Mouse (Mus musculus) heart, embryonic 11.5 days (tissue): ENCODE results near the gene Plet1. TPM values are rescaled to one million over a fixed set of nuclear protein-coding genes. Genes with fewer than 3 reads are reported as not detected.

ENCODE experiments used
- ATAC-seq: fragments of 200-750 bp; cut with Nextera tagmentation; replicated peaks from 2 replicates; pipeline ENCODE4 v1.8.0; 2017; ENCODE audit warnings: moderate library complexity; ENCODE audit not compliant: insufficient number of reproducible peaks, low FRiP score, low TSS enrichment
- H3K27ac ChIP-seq: fragments of 300-500 bp; sonication (generic); 2 replicates; pipeline ENCODE4 v1.5.1; 2014; ENCODE audit warnings: mild to moderate bottlenecking, low read depth, low read length
- H3K27me3 ChIP-seq: fragments of 300-500 bp; sonication (generic); 2 replicates; pipeline ENCODE4 v1.6.1; 2014; ENCODE audit warnings: mild to moderate bottlenecking, low read length, mixed read lengths; ENCODE audit not compliant: control insufficient read depth, insufficient read depth
- H3K36me3 ChIP-seq: fragments of 300-500 bp; sonication (generic); 2 replicates; pipeline ENCODE4 v1.6.1; 2014; ENCODE audit warnings: mild to moderate bottlenecking, low read length, moderate library complexity, mixed read lengths; ENCODE audit not compliant: control insufficient read depth, insufficient read depth
- H3K4me1 ChIP-seq: fragments of 300-500 bp; sonication (generic); 2 replicates; pipeline ENCODE4 v1.6.1; 2014; ENCODE audit warnings: low read length; ENCODE audit not compliant: control insufficient read depth, insufficient read depth
- H3K4me2 ChIP-seq: fragments of 300-500 bp; sonication (generic); 2 replicates; pipeline ENCODE4 v1.6.1; 2014; ENCODE audit warnings: mild to moderate bottlenecking, moderate library complexity
- H3K4me3 ChIP-seq: fragments of 300-500 bp; sonication (generic); 2 replicates; pipeline ENCODE4 v1.5.1; 2014; ENCODE audit warnings: low read depth, low read length
- H3K9ac ChIP-seq: fragments of 300-500 bp; sonication (generic); 2 replicates; pipeline ENCODE4 v1.6.1; 2014; ENCODE audit warnings: mild to moderate bottlenecking, low read depth, low read length, moderate library complexity
- H3K9me3 ChIP-seq: fragments of 300-500 bp; sonication (generic); replicated peaks from 2 replicates; pipeline ENCODE4 v1.6.1; 2016; ENCODE audit warnings: low read length; ENCODE audit not compliant: control insufficient read depth
- WGBS: fragments of 180-500 bp; shearing (Covaris S2); extraction: QIAGEN DNeasy Blood & Tissue Kit; methylation state at CpG from one replicate; pipeline ENCODE4 v1.1.7; 2014; ENCODE audit not compliant: insufficient replicate concordance; 5-methylcytosine and 5-hydroxymethylcytosine counted together
- polyA plus RNA-seq: library from polyadenylated mRNA; unstranded; fragments of >200 nt; fragmentation: Nextera tagmentation; extraction: Ambion mirVana; gene quantifications from 2 replicates; pipeline ENCODE4 v1.2.1, GENCODE M21; 2014

Plet1 gene
- polyA plus RNA-seq, 1 experiment from 2014 or later, result 0.23 TPM

DNA sequence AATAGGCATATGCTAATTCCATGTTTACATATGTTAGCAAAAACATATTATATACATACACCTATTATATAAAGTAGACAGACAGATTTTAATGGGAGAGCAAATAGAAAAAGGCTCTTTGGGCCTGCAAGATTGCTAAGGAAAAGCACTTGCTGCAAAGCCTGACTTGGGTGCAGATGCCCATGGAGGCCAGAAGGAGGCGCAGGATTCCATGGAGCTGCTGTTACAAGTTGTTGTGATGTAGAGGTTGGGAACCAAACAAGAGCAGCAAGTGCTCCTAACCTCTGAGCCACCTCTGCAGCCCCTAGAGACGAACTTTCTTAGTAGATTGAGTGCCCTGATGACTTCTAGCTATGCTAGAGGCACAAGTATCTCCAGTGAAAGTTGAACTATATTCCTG, 24.5 kb downstream of the Plet1 start:
- H3K27ac ChIP-seq, result no peak overlapping the region
- no peak overlapping the region for H3K9ac ChIP-seq
- 0 out of 2 replicates have a peak, but pooled peaks cover 3% of the 10 kb centered on the region for H3K4me1 ChIP-seq
- ATAC-seq, result no peak
- no peaks in the 10 kb centered on the region for H3K36me3 ChIP-seq
- no peaks in the 10 kb centered on the region for H3K27me3 ChIP-seq
- 11% methylated on average over 2 of the region's 2 CpGs for WGBS
- no peak overlapping the region for H3K4me3 ChIP-seq
- H3K4me2 ChIP-seq, result no peak overlapping the region
- no peaks in the 10 kb centered on the region for H3K9me3 ChIP-seq

DNA sequence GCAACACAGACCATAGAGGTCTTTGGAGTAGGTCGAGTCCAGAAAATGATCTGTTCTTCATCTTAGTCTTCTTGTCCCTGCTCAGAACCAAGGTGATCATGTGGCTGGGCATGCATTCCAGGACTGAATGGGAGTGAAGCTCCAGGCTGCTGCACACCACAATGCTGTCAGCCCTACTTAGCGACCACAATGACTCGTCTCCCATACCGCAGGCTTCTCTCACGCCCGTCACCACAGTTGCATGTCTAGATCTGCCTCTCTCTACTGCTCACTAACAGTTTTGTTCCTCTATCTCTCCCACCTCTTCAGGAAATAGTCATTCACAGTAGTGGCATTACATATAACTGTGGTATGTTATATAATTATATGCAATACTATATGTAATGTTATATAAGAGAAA, 26.4 kb downstream of the Plet1 start:
- Histone ChIP-seq H3K4me3 (no peak overlapping the region), H3K4me1 (no peaks in the 10 kb centered on the region), H3K36me3 (no peaks in the 10 kb centered on the region), H3K27ac (no peak overlapping the region), H3K4me2 (no peak overlapping the region), H3K27me3 (no peaks in the 10 kb centered on the region), H3K9ac (no peak overlapping the region), H3K9me3 (no peaks in the 10 kb centered on the region)
- 81% methylated on average over 6 of the region's 6 CpGs for WGBS
- no peak for ATAC-seq

DNA sequence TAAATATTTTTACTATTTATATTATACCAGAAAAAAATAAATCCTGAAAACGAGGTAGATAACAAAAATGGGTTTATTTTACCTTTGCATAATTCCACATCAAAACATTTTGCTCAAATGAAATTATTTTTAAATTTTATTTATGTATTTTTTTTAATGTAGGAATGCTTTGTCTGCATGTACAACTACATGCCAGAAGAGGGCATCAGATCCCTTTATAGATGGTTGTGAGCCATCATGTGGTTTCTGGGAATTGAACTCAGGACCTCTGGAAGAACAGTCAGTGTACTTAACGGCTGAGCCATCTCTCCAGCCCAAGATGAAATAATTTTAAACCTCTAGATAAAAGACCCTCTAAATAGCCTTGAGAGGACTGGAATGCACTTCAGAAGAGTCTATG, 27.2 kb downstream of the Plet1 start:
- Histone ChIP-seq H3K4me3 (no peak overlapping the region), H3K9me3 (no peaks in the 10 kb centered on the region), H3K4me2 (no peak overlapping the region), H3K4me1 (no peaks in the 10 kb centered on the region), H3K9ac (no peak overlapping the region), H3K36me3 (no peaks in the 10 kb centered on the region), H3K27ac (no peak overlapping the region), H3K27me3 (no peaks in the 10 kb centered on the region)
- 52% methylated on average over 2 of the region's 2 CpGs for WGBS
- ATAC-seq, result no peak

DNA sequence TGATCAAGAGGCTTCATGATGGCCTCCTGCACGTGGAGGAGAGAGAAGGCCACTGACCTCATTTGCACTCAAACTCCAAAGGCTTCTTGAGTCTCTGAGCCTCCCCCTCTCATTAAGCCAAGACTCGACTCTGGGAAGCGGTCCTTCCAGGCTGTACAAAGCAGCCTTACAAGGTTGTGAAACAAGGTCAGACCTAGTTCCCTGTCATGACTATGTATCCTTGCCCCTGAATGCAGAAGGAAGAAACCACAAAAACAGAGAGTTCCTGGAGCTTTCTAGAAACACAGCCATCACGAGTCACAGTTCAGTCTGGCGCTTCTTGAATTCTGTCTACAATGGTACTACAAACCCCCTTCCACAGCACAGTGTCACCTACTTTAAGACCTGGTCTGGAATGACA, 28.2 kb downstream of the Plet1 start:
- no peaks in the 10 kb centered on the region for H3K36me3 ChIP-seq
- no peaks in the 10 kb centered on the region for H3K27me3 ChIP-seq
- H3K27ac ChIP-seq, result no peak overlapping the region
- WGBS, result 83% methylated on average over 5 of the region's 5 CpGs
- ATAC-seq, result no peak
- no peak overlapping the region for H3K4me3 ChIP-seq
- no peak overlapping the region for H3K4me2 ChIP-seq
- H3K4me1 ChIP-seq, result peaks cover 1% of the 10 kb centered on the region
- H3K9me3 ChIP-seq, result no peaks in the 10 kb centered on the region
- no peak overlapping the region for H3K9ac ChIP-seq

DNA sequence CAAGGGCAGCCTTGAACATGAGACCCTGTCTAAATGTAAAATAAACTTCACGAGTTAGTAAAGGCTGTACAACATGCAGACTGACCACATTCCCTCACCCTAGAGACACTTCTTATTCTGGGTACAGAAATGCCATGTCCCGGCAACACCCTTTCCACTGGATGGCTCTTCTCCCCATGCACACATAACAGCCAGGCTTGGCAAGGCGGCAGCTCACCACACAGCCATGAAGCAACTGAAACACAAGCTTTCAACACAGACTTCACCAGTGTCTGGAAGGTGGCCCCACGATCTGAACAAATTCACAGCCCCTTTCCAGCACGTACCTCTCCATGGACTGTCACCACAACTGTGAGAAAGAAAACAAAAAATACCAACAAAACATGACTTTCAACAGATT, 30.6 kb downstream of the Plet1 start:
- no peak overlapping the region for H3K4me2 ChIP-seq
- H3K27me3 ChIP-seq, result no peaks in the 10 kb centered on the region
- no peaks in the 10 kb centered on the region for H3K36me3 ChIP-seq
- no peak overlapping the region for H3K27ac ChIP-seq
- no peak for ATAC-seq
- H3K9ac ChIP-seq, result no peak overlapping the region
- WGBS, result 89% methylated on average over 5 of the region's 5 CpGs
- H3K4me1 ChIP-seq, result peaks cover 5% of the 10 kb centered on the region
- no peak overlapping the region for H3K4me3 ChIP-seq
- no peaks in the 10 kb centered on the region for H3K9me3 ChIP-seq

DNA sequence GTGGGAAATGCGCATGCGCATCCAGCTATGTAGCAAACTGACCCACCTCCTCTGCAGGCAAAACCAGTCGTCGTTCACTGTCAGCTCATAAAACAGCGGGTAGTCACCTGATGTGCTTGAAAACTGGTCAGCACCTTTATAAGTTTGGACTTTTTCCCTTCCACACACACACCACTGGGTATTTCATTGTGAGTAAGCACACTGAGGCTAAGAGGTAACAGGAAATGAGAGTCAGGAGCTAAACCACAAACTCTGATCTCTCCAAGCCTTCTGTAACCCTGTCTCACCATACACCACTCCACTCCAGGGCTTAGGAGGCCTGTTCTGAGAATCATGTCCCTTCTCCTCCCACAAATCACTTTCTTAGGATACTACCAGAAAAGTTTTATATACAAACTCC, 31.3 kb downstream of the Plet1 start:
- Histone ChIP-seq H3K36me3 (no peaks in the 10 kb centered on the region), H3K4me3 (no peak overlapping the region), H3K27ac (no peak overlapping the region), H3K9ac (no peak overlapping the region), H3K4me1 (peaks cover 5% of the 10 kb centered on the region), H3K4me2 (no peak overlapping the region), H3K9me3 (no peaks in the 10 kb centered on the region), H3K27me3 (no peaks in the 10 kb centered on the region)
- WGBS, result 79% methylated on average over 5 of the region's 5 CpGs
- ATAC-seq, result no peak

DNA sequence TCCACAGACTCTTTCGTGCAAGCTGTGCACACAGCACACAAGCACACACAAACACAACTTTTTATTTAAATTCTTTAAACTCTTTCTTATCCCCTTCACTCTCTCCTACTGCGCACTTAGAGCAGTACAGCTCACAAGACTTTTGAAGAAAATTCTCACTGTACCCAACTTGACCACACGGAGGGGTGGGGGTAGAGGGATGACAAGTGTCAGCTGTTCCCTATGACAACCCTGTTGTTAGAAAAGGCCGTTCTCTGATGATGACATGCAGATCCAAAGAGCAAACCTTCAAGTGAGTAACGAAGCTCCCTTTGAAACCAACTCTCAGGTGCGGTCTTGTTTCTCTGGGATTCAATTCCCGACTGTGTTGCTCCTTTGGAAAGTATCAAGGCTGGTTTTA, 33.5 kb downstream of the Plet1 start:
- Histone ChIP-seq H3K9me3 (no peaks in the 10 kb centered on the region), H3K4me3 (peak overlapping the region; percentile 73), H3K27ac (no peak overlapping the region), H3K27me3 (no peaks in the 10 kb centered on the region), H3K36me3 (no peaks in the 10 kb centered on the region), H3K9ac (peak overlapping the region; percentile 90), H3K4me1 (peaks cover 5% of the 10 kb centered on the region), H3K4me2 (peak overlapping the region; percentile 77)
- WGBS, result 41% methylated on average over 7 of the region's 7 CpGs
- ATAC-seq, result no peak

DNA sequence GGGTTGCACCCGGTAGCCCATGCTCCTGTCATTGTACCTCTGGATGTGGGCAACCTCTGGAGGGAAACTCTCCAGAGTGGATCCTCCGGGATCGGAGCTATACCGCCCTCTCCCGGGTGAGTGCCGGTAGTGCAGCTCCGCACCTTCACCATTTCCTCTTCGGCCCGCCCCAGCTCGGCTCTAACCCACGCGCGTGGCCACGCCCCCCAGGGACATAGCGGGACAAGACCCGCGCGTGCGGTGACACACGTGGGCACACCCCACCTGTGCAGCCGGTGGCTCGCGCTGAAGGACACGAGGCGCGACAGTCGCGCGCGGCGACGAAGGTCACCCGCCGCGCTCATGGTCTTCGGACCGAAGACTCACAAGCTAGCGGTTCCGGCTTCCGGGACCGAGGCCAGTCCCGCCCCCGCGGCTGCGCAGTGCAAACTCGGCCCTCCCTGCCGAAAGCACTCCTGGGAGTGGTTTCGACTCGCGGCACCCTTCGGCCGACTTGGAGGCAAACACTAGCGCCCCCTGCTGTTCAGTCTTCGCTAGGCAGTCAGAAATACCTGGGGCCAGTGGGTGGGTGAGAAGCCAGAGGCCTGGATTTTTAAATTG, 34.1 kb downstream of the Plet1 start, which contains the start of gene Pts:
Pts (minus strand) TSS at position 432 of the 600 bp plus-strand sequence.
- peak; percentile 97 for ATAC-seq
- H3K4me1 ChIP-seq, result peaks cover 5% of the 10 kb centered on the region
- H3K27ac ChIP-seq, result peak within 1 kb of the TSS; percentile 76
- peak within 1 kb of the TSS; percentile 77 for H3K4me2 ChIP-seq
- no peaks in the 10 kb centered on the region for H3K9me3 ChIP-seq
- no peaks in the 10 kb centered on the region for H3K27me3 ChIP-seq
- H3K36me3 ChIP-seq, result no peaks in the 10 kb centered on the region
- under 1% methylated on average over 52 of the region's 54 CpGs for WGBS
- H3K9ac ChIP-seq, result peak within 1 kb of the TSS; percentile 90
- peak within 1 kb of the TSS; percentile 73 for H3K4me3 ChIP-seq

DNA sequence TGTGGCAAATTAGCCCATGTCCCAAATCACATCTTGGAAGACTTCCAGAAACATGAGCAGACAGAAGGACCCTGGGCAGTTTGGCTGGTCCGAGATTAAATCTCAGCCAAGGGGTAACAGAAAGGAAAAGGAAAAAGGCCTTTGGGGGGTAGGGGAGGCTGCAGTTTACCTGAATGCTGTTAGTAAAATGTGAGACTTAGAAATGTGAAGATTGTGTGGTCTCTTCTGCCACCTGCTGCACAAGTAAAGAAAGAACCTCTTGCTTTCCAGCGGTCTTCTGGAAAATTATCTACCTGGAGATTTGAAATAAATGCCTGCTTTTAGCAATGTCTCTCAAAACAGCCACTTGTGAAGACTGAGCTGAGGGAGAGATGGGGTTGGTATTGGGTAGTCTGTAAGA, 36.6 kb downstream of the Plet1 start:
- Histone ChIP-seq H3K4me1 (peaks cover 5% of the 10 kb centered on the region), H3K36me3 (no peaks in the 10 kb centered on the region), H3K27ac (no peak overlapping the region), H3K27me3 (no peaks in the 10 kb centered on the region), H3K9ac (no peak overlapping the region), H3K4me3 (no peak overlapping the region), H3K4me2 (no peak overlapping the region), H3K9me3 (no peaks in the 10 kb centered on the region; the same call in 1 of the 2 replicates)
- no peak for ATAC-seq
- 19% methylated on average over 2 of the region's 2 CpGs for WGBS
